Mouse (Mus musculus) cerebellum, adult 2 months (tissue): ENCODE results near the gene Hist1h4i. TPM values are rescaled to one million over a fixed set of nuclear protein-coding genes. Genes with fewer than 3 reads are reported as not detected.
A peak's percentile ranks its signal among the peaks of the same experiment; 100 is the strongest.
"Not testable (repeated sequence)": the region's sequence is repeated elsewhere in the genome, so short reads cannot be mapped to it uniquely, and the experiment has no call there.

Experiments
- DNase-seq, 2 experiments: peaks; one replicate each; pipeline ENCODE4 v3.0.0; 2021
- H3K27ac ChIP-seq: fragments of 200-500 bp; 2 replicates; pipeline ENCODE4 v1.5.1; 2012; ENCODE audit warnings: low read length, control low read depth, inconsistent platforms; ENCODE audit not compliant: insufficient read depth
- H3K27me3 ChIP-seq: fragments of 200-500 bp; 2 replicates; pipeline ENCODE4 v1.6.1; 2012; ENCODE audit warnings: inconsistent platforms, mild to moderate bottlenecking, low read length, moderate library complexity; ENCODE audit not compliant: control insufficient read depth, insufficient read depth
- H3K4me1 ChIP-seq: fragments of 200-500 bp; 2 replicates; pipeline ENCODE4 v1.6.1; 2011; ENCODE audit warnings: low read length; ENCODE audit not compliant: control insufficient read depth, insufficient read depth
- H3K4me3 ChIP-seq: fragments of 200-500 bp; replicated peaks from 2 replicates; pipeline ENCODE3; 2011; ENCODE audit warnings: mild to moderate bottlenecking, low read depth, low read length, control low read depth; ENCODE audit not compliant: insufficient read depth
- CTCF ChIP-seq: fragments of 200-500 bp; IDR thresholded peaks from 2 replicates; pipeline ENCODE4 v1.5.1; 2011; ENCODE audit warnings: low read depth, mild to moderate bottlenecking, control low read depth, low read length, moderate library complexity, borderline replicate concordance; ENCODE audit not compliant: insufficient read depth
- POLR2A ChIP-seq: fragments of 200-500 bp; IDR thresholded peaks from 2 replicates; pipeline ENCODE4 v1.6.1; 2011; ENCODE audit warnings: low read length, control low read depth, borderline replicate concordance; ENCODE audit not compliant: insufficient read depth
- WGBS: fragments of 180-500 bp; shearing (Covaris S2); methylation state at CpG from one replicate; pipeline ENCODE4 v1.1.7; 2018; 5-methylcytosine and 5-hydroxymethylcytosine counted together
- polyA plus RNA-seq: library from polyadenylated mRNA; depleted of rRNA; stranded (reverse); fragments of >200 nt; gene quantifications from 2 replicates; pipeline ENCODE4 v1.2.3, GENCODE M21; 2012; rRNA removed

The Hist1h4i gene
- polyA plus RNA-seq, result 8.8 and 9.8 TPM in 2 replicates

GRCm38 (mm10) chr13:22041142-22041536 lies at the start of gene Hist1h4i:
TSS of gene Hist1h4i (minus strand) at chr13:22041362.
- peak within 1 kb of the TSS; percentile 52 for H3K4me3 ChIP-seq
- TF ChIP-seq POLR2A, result peak; percentile 93; the same call in 1 of the 2 replicates
- DNase-seq, result peak; percentile 95 to 98
- H3K27ac ChIP-seq, result peak within 1 kb of the TSS; percentile 35; the same call in 1 of the 2 replicates
- WGBS, result under 1% methylated on average over 27 of the region's 27 CpGs
- H3K4me1 ChIP-seq, H3K27me3 ChIP-seq: not testable (repeated sequence)

GRCm38 (mm10) chr13:22084140-22084539 lies 43.0 kb upstream of the Hist1h4i start, which contains the start of gene Vmn1r188:
TSS of gene Vmn1r188 (plus strand) at chr13:22084440.
- not testable (repeated sequence) for H3K4me3 ChIP-seq, DNase-seq, H3K27me3 ChIP-seq, H3K27ac ChIP-seq, H3K4me1 ChIP-seq
- 91% methylated on average over 1 of the region's 1 CpGs for WGBS

GRCm38 (mm10) chr13:22063468-22063867 lies 22.3 kb upstream of the Hist1h4i start:
- 68% methylated on average over 1 of the region's 1 CpGs for WGBS

GRCm38 (mm10) chr13:22061422-22061821 lies 20.3 kb upstream of the Hist1h4i start:
- no peak for DNase-seq
- no peak for TF ChIP-seq CTCF
- TF ChIP-seq POLR2A, result no peak
- no peak overlapping the region for H3K4me3 ChIP-seq
- 77% methylated on average over 1 of the region's 1 CpGs for WGBS
- no peak overlapping the region for H3K27ac ChIP-seq
- H3K27me3 ChIP-seq, result no peaks in the 10 kb centered on the region
- no peaks in the 10 kb centered on the region for H3K4me1 ChIP-seq

More at GRCm38 (mm10) chr13:22063468-22063867, 22.3 kb upstream of the Hist1h4i start:
- TF ChIP-seq CTCF (no peak), POLR2A (no peak)
- Histone ChIP-seq H3K27me3 (no peaks in the 10 kb centered on the region), H3K4me3 (no peak overlapping the region), H3K27ac (no peak overlapping the region), H3K4me1 (no peaks in the 10 kb centered on the region)
- DNase-seq, result no peak

- no peak for DNase-seq
- Histone ChIP-seq H3K27ac (no peak overlapping the region), H3K4me3 (no peak overlapping the region), H3K4me1 (no peaks in the 10 kb centered on the region; the same call in 1 of the 2 replicates), H3K27me3 (no peaks in the 10 kb centered on the region)
- 95% methylated on average over 1 of the region's 1 CpGs for whole genome bisulfite sequencing
- no peak for TF ChIP-seq POLR2A
These were observed 12.6 kb upstream of the Hist1h4i start for GRCm38 (mm10) chr13:22053754-22054153.

- Histone ChIP-seq H3K4me3 (peak overlapping the region; percentile 81), H3K4me1 (no peaks in the 10 kb centered on the region; the same call in 1 of the 2 replicates), H3K27ac (no peak overlapping the region), H3K27me3 (no peaks in the 10 kb centered on the region)
- TF ChIP-seq POLR2A (no peak), CTCF (no peak)
- WGBS, result 13% methylated on average over 5 of the region's 5 CpGs
- no peak for DNase-seq
These were observed 10.3 kb upstream of the Hist1h4i start for GRCm38 (mm10) chr13:22051523-22051859.

GRCm38 (mm10) chr13:22050591-22051522 lies 9.7 kb upstream of the Hist1h4i start:
- DNase-seq, result peak; percentile 66 to 71
- Histone ChIP-seq H3K4me3 (peak overlapping the region; percentile 81), H3K27ac (no peak overlapping the region), H3K4me1 (no peaks in the 10 kb centered on the region; the same call in 1 of the 2 replicates), H3K27me3 (no peaks in the 10 kb centered on the region)
- under 1% methylated on average over 52 of the region's 52 CpGs for WGBS
- TF ChIP-seq POLR2A (no peak), CTCF (peak; percentile 44; the same call in 1 of the 2 replicates)

- peak overlapping the region; percentile 25 for H3K4me3 ChIP-seq
- no peak overlapping the region for H3K27ac ChIP-seq
- no peak for DNase-seq
- TF ChIP-seq CTCF (no peak), POLR2A (no peak)
- H3K4me1 ChIP-seq, result no peaks in the 10 kb centered on the region; the same call in 1 of the 2 replicates
- H3K27me3 ChIP-seq, result no peaks in the 10 kb centered on the region
- WGBS, result 6% methylated on average over 14 of the region's 14 CpGs
These were observed 8.7 kb upstream of the Hist1h4i start for GRCm38 (mm10) chr13:22049737-22050440.
